Mouse (Mus musculus) layer of hippocampus, adult 18-20 months (tissue): ENCODE measurements around the gene Nadsyn1. TPM values are rescaled to one million over a fixed set of nuclear protein-coding genes. Genes with fewer than 3 reads are reported as not detected.

Experiments
- DNase-seq, 2 experiments: peaks; one replicate each; pipeline ENCODE4 v3.0.0; 2022; ENCODE audit warnings: low spot score in 2 of 2
- microRNA-seq, 2 experiments: library from miRNA; unstranded; fragments of <30 nt; microRNA quantifications; one replicate each; pipeline ENCODE4 v1.2.0; 2021
- total RNA-seq, 2 experiments: library from RNA; stranded (reverse); gene quantifications; 2 replicates each; pipeline ENCODE4 v1.2.3; 2021

The Nadsyn1 gene
- total RNA-seq, 2 experiments from 2014 or later, result 6.4 to 6.8 TPM

- DNase-seq, result no peak
Observed at GRCm38 (mm10) chr7:143755357-143756124, 67.1 kb downstream of the Nadsyn1 start.

DNA sequence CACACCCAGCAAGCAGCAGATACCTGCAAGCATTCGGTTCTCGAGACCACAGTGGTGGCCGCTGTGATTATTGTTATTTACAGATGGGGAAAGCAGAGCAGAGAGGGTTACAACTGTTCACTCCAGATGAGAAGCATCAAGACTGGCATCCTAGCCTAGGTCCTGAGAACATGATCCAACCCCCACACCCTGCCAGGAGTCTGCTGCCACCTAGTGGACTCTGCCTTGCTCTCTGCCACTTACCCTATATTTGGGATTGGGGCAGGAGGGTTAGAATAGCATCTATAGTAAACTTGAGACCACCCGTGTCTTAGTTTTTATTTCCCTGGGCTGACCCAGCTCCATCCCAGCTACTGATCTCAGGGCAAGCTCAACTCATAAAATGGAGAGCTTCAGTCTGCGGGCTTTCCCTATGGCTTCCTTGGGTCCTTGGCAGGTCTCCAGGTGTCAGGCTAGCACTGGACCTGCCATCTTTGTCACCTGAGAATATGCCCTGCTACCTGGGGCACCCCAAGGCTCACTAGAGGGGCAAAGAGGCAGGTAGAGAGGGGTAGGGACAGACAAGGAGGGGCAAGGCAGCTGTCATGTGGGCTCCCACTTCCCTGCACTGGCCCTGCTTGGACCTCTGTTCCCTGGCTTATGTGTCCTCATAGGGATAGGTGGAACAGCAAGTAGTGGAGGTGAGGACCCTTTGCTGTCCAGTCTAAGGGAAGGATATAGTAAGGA, 68.5 kb downstream of the Nadsyn1 start:
- peak in 1 of 2 experiments; percentile 62 for DNase-seq

DNA sequence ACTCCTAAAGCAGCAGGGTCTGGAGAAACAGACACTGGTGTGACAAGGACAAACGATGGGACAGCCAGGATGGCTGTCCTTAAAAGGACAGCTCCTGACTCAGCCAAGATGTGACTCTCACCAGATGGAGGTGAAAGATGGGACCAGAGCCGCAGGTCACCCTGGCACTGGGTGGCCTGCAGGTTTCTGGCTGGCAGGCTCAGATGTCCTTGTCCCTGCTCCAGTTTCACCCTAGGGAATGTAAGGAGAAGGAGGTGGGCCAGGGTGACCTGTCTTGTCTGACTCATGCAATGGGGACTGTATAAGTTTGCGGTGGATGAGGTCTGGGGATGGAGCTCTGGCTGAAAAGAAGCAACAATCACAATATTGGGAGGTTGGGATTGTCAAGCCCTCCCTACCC, 70.0 kb downstream of the Nadsyn1 start:
- DNase-seq, result no peak

- no peak for DNase-seq
Observed at GRCm38 (mm10) chr7:143752056-143752455, 70.6 kb downstream of the Nadsyn1 start.

GRCm38 (mm10) chr7:143751380-143751779, 71.3 kb downstream of the Nadsyn1 start:
- DNase-seq, result no peak

DNA sequence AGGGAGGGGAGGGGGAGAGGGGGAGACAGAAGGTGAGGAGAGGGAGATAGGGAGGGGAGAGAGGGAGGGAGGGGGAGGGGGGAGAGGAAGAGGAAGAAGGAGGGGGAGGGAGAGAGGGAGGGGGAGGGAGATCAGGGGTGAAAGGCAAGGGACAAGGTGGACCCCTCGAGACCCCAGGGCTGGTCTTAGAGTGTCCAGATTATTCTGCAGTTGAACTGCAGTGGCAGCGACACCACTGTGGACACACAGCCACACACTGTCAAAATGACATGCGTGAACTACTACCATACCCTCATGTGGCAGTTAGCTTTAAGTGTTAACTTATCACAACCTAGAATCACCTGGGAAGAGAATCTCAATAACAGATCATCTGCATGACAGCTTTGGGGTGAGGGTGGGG, 73.6 kb downstream of the Nadsyn1 start:
- no peak for DNase-seq

GRCm38 (mm10) chr7:143748041-143748868, 74.4 kb downstream of the Nadsyn1 start:
- peak; percentile 86 to 95 for DNase-seq

Small RNAs within 50 kb of the gene (microRNA-seq; reads per million reads assigned to microRNA genes)
- 0 reads per million in 2 experiments for gene Gm22064

Other genes starting within 250 kb of the Nadsyn1 start
- 10 to 100 TPM; 38.4 to 53.4 TPM for gene Cars, start 222.8 kb downstream of the Nadsyn1 start, total RNA-seq
- under 1 TPM in 1 of 2 experiments, not detected in 1; 0.13 TPM for gene Tnfrsf26, start 194.1 kb downstream of the Nadsyn1 start, total RNA-seq
- gene Tnfrsf22, start 173.2 kb downstream of the Nadsyn1 start, total RNA-seq, result 1 to 10 TPM; 1.4 to 2.4 TPM
- under 1 TPM; 0.71 to 0.92 TPM for gene Tnfrsf23, start 137.0 kb downstream of the Nadsyn1 start, total RNA-seq
- gene Osbpl5, start 65.9 kb downstream of the Nadsyn1 start, total RNA-seq, result 10 to 100 TPM; 19.3 to 22.1 TPM
- gene Mrgprg, start 55.9 kb downstream of the Nadsyn1 start, total RNA-seq, result not detected
- gene Mrgpre, start 38.3 kb downstream of the Nadsyn1 start, total RNA-seq, result 1 to 10 TPM; 5.4 to 6.9 TPM
- gene Dhcr7, start 296 bp upstream of the Nadsyn1 start, total RNA-seq, result 10 to 100 TPM; 34.3 to 36.9 TPM
- not detected for gene Gm498, start 44.0 kb upstream of the Nadsyn1 start, total RNA-seq
- gene Shank2, start 179.1 kb upstream of the Nadsyn1 start, total RNA-seq, result 100 to 1,000 TPM; 119 to 122 TPM